Mouse (Mus musculus) megakaryocyte, embryonic 14.5 days (primary cell): Measurements from ENCODE around the gene Kifc3. TPM values are rescaled to one million over a fixed set of nuclear protein-coding genes. Genes with fewer than 3 reads are reported as not detected.

Source experiments
- H3K27me3 ChIP-seq: replicated peaks from 2 replicates; pipeline ENCODE3; 2012; ENCODE audit warnings: inconsistent platforms
- H3K36me3 ChIP-seq: replicated peaks from 2 replicates; pipeline ENCODE3; 2012; ENCODE audit warnings: low read length, inconsistent platforms, mixed read lengths
- H3K4me1 ChIP-seq: 2 replicates; pipeline ENCODE4 v1.6.1; 2012; ENCODE audit warnings: inconsistent platforms
- H3K4me3 ChIP-seq: replicated peaks from 2 replicates; pipeline ENCODE3; 2012; ENCODE audit warnings: moderate library complexity, mild to moderate bottlenecking, inconsistent platforms
- H3K9me3 ChIP-seq: 2 replicates; pipeline ENCODE4 v1.6.1; 2012; ENCODE audit warnings: inconsistent platforms
- FLI1 ChIP-seq: IDR thresholded peaks from 2 replicates; pipeline ENCODE4 v1.6.1; 2012; ENCODE audit warnings: low read length, inconsistent platforms, mixed read lengths
- GATA1 ChIP-seq: IDR thresholded peaks from 3 replicates; pipeline ENCODE4 v1.6.1; 2012; ENCODE audit warnings: mixed read lengths, low read length, inconsistent platforms, borderline replicate concordance
- polyA plus RNA-seq: library from polyadenylated mRNA; stranded (reverse); fragments of >175 nt; gene quantifications from 2 replicates; pipeline ENCODE4 v1.2.3, GENCODE M21; 2012; ENCODE audit warnings: low replicate concordance; ENCODE audit not compliant: insufficient read depth

Kifc3 gene
- polyA plus RNA-seq, 1 experiment: 53.9 TPM

GRCm38 (mm10) chr8:95126497-95126896 is 76.1 kb downstream of the Kifc3 start:
- H3K9me3 ChIP-seq: peaks cover 3% of the 10 kb centered on the region; the same call in 1 of the 2 replicates
- H3K36me3 ChIP-seq: peaks cover 77% of the 10 kb centered on the region
- TF ChIP-seq FLI1: no peak
- TF ChIP-seq GATA1: no peak
- H3K4me3 ChIP-seq: no peak overlapping the region
- peaks cover 58% of the 10 kb centered on the region for H3K27me3 ChIP-seq
- peaks cover 3% of the 10 kb centered on the region; the same call in 1 of the 2 replicates for H3K4me1 ChIP-seq

GRCm38 (mm10) chr8:95123455-95123854 is 79.2 kb downstream of the Kifc3 start:
- Histone ChIP-seq H3K9me3 (peaks cover 3% of the 10 kb centered on the region; the same call in 1 of the 2 replicates), H3K4me3 (no peak overlapping the region), H3K27me3 (peaks cover 32% of the 10 kb centered on the region), H3K4me1 (peaks cover 3% of the 10 kb centered on the region; the same call in 1 of the 2 replicates), H3K36me3 (peaks cover 55% of the 10 kb centered on the region)
- TF ChIP-seq GATA1 (no peak), FLI1 (no peak)

GRCm38 (mm10) chr8:95113750-95114149 is 88.9 kb downstream of the Kifc3 start:
- Histone ChIP-seq H3K36me3 (peaks cover 43% of the 10 kb centered on the region), H3K4me3 (no peak overlapping the region), H3K9me3 (no peaks in the 10 kb centered on the region), H3K4me1 (peaks cover 12% of the 10 kb centered on the region), H3K27me3 (peaks cover 38% of the 10 kb centered on the region)
- TF ChIP-seq FLI1 (no peak), GATA1 (no peak)

GRCm38 (mm10) chr8:95113108-95113507 is 89.5 kb downstream of the Kifc3 start:
- Histone ChIP-seq H3K27me3 (peaks cover 44% of the 10 kb centered on the region), H3K36me3 (peaks cover 49% of the 10 kb centered on the region), H3K4me3 (no peak overlapping the region), H3K9me3 (no peaks in the 10 kb centered on the region), H3K4me1 (peaks cover 12% of the 10 kb centered on the region)
- TF ChIP-seq GATA1: no peak
- no peak for TF ChIP-seq FLI1

- H3K27me3 ChIP-seq: peaks cover 46% of the 10 kb centered on the region
- H3K4me1 ChIP-seq: peaks cover 12% of the 10 kb centered on the region
- TF ChIP-seq FLI1 (no peak), GATA1 (no peak)
- no peak overlapping the region for H3K4me3 ChIP-seq
- peaks cover 54% of the 10 kb centered on the region for H3K36me3 ChIP-seq
- H3K9me3 ChIP-seq: no peaks in the 10 kb centered on the region
Observed at GRCm38 (mm10) chr8:95112594-95112993, 90.0 kb downstream of the Kifc3 start.

GRCm38 (mm10) chr8:95107306-95107705 is 95.3 kb downstream of the Kifc3 start:
- Histone ChIP-seq H3K27me3 (peaks cover 73% of the 10 kb centered on the region), H3K4me3 (no peak overlapping the region), H3K36me3 (peaks cover 96% of the 10 kb centered on the region), H3K4me1 (peaks cover 5% of the 10 kb centered on the region; the same call in 1 of the 2 replicates), H3K9me3 (no peaks in the 10 kb centered on the region)
- TF ChIP-seq FLI1 (no peak), GATA1 (no peak)

GRCm38 (mm10) chr8:95101972-95102371 is 100.6 kb downstream of the Kifc3 start:
- Histone ChIP-seq H3K4me3 (no peak overlapping the region), H3K36me3 (peaks cover 100% of the 10 kb centered on the region), H3K9me3 (no peaks in the 10 kb centered on the region), H3K27me3 (peaks cover 29% of the 10 kb centered on the region), H3K4me1 (peaks cover 11% of the 10 kb centered on the region)
- TF ChIP-seq FLI1 (no peak), GATA1 (no peak)

- TF ChIP-seq GATA1: no peak
- H3K4me3 ChIP-seq: no peak overlapping the region
- peaks cover 100% of the 10 kb centered on the region for H3K36me3 ChIP-seq
Observed at GRCm38 (mm10) chr8:95099009-95099408, 103.6 kb downstream of the Kifc3 start.

GRCm38 (mm10) chr8:95093574-95093973 is 109.0 kb downstream of the Kifc3 start:
- H3K27me3 ChIP-seq: no peaks in the 10 kb centered on the region
- H3K36me3 ChIP-seq: peaks cover 99% of the 10 kb centered on the region
- H3K4me1 ChIP-seq: peaks cover 17% of the 10 kb centered on the region
- H3K9me3 ChIP-seq: no peaks in the 10 kb centered on the region
- H3K4me3 ChIP-seq: no peak overlapping the region
- TF ChIP-seq FLI1 (no peak), GATA1 (no peak)

More at GRCm38 (mm10) chr8:95099009-95099408, 103.6 kb downstream of the Kifc3 start:
- peaks cover 9% of the 10 kb centered on the region for H3K27me3 ChIP-seq
- peaks cover 11% of the 10 kb centered on the region for H3K4me1 ChIP-seq
- H3K9me3 ChIP-seq: no peaks in the 10 kb centered on the region

GRCm38 (mm10) chr8:95085432-95086141 is 117.0 kb downstream of the Kifc3 start:
- peaks cover 65% of the 10 kb centered on the region for H3K4me1 ChIP-seq
- H3K27me3 ChIP-seq: no peaks in the 10 kb centered on the region
- peaks cover 79% of the 10 kb centered on the region for H3K36me3 ChIP-seq
- no peak for TF ChIP-seq FLI1
- no peak for TF ChIP-seq GATA1
- H3K9me3 ChIP-seq: no peaks in the 10 kb centered on the region
- H3K4me3 ChIP-seq: no peak overlapping the region
